Mouse (Mus musculus): ENCODE data around the gene Pcbp3. TPM values are rescaled to one million over a fixed set of nuclear protein-coding genes. Genes with fewer than 3 reads are reported as not detected.

The Pcbp3 gene
- total RNA-seq, 2 experiments from 2014 or later = 59.9 to 70.0 TPM

Other genes starting within 250 kb of the Pcbp3 start
- 10 to 100 TPM; 38.0 to 38.9 TPM for gene Col6a1, start 235.7 kb downstream of the Pcbp3 start, total RNA-seq (2021)
- 10 to 100 TPM; 26.5 to 26.7 TPM for gene Slc19a1, start 70.4 kb upstream of the Pcbp3 start, total RNA-seq (2021)
- gene Col18a1, start 204.7 kb upstream of the Pcbp3 start, total RNA-seq (2021) = 10 to 100 TPM; 13.0 to 13.5 TPM

Data from layer of hippocampus, postnatal 10 days (tissue).